Mouse (Mus musculus): Measurements from ENCODE around the gene Galnt17.

Galnt17 gene

DNA sequence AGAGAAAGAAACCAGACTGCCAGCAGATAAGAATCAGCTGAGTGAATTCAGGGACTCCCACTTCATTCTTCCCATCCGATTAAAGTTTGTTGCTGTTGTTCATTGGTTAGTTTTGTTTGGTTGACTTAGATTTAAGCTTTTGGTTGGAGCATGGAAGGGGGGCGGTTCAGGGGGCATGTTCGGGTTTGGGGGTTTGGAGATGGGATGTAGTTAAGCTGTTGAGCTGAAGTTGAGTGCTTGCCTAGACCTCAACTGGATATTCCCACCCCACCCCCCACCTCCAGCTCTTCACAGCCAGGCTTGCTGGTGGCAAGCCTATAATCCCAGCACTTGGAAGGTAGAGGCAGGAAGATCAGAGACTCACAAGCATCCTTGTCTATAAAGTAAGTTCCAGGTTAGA is at the start of gene Galnt17:
TSS of gene Galnt17 (minus strand) at position 101 of the 400 bp plus-strand sequence.
- DNase-seq, result no peak

DNA sequence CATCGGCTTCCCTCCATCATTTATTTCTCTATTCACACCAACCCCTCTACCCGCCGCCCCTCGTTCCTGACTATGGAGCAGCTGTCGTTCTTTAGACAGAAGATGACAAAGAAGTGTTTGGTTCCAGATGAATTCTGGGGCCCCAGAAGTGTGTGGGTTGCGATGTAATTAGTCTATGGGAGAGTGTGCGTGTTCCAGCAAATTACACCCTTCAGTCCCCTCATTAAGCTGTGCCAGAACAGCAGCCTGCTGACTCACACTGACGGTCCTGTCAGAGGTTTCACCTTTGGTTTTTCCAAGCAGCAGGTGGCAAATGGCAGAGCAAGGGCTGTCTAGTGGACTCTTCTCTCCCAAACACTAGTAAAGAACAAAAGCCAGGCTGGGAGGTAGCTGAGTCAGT is 26.2 kb upstream of the Galnt17 start:
- DNase-seq, result no peak

DNA sequence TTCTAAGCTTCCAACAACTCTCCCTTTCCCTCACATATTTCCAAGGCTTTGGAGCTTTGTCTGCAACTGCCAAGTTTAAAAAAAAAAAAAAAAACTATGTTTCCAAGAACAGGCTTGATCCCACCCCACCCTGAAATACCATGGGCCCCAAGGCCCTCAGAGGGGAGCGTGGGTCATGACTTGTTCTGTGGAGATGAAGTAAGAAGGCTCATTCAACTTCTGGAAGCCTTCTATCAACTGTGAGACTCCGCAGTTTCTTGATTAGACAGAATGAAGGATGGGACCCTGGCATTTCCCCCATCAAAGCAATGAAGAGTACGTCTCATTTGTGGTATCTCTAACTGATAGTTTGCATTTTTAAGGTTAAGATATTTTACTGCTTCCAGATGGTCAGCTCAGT is 13.0 kb upstream of the Galnt17 start:
- DNase-seq, result no peak

DNA sequence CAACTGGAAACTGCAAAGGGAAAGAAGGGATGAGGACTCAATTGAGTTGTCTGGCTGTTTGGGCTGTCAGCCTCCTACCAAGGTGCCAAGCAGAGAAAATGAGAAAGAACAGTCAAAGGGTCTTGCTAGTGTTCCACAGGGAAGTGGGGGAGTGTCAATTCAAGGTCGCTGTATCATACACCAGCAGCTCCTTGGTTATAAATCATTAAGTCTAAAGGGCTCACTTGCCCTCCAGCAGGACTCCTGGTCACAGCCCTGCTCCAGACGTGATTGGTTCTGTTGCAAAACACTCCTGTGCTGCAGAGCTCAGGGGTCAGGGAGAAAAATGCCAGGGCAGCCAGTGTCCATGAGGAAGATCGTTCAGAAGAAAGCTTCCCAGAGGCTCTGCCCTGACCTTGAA is 11.3 kb upstream of the Galnt17 start:
- DNase-seq, result no peak

DNA sequence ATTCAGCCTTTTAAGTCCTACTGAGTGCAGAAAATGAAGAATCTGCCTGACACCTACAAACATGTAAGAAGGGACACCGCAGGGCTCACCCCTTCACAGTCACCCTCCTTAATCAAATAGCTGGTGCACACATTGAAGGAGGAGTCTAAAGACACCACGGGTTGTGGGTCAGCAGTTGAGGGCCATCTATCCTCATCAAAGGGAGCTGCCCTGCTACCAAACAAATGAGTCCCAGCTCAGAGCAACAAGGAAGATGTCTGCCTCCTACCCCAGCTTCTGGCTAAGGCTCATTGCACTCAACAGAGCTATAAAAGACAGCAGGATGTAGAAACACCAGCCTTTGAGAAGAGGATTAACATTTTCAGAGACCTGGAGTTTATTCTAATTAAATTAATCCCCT is 10.8 kb upstream of the Galnt17 start:
- DNase-seq, result no peak

DNA sequence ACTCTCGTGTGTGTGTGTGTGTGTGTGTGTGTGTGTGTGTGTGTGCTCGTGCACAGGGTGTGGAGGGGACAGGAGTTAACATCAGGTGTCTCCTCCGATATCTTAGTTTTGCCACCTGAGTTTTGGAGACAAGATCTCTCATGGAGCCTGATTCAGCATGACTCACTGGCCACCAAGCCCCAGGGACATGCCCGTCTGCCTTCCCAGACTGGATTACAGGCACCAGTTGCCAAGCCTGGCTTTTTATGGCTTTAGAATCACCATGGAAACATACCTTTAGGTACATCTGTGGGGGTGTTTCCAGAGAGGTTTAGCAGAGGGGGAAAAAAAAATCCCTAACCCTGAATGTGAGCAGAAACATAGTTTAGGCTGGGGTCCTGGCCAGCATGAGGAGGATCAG is 6.7 kb upstream of the Galnt17 start:
- DNase-seq, result no peak

DNA sequence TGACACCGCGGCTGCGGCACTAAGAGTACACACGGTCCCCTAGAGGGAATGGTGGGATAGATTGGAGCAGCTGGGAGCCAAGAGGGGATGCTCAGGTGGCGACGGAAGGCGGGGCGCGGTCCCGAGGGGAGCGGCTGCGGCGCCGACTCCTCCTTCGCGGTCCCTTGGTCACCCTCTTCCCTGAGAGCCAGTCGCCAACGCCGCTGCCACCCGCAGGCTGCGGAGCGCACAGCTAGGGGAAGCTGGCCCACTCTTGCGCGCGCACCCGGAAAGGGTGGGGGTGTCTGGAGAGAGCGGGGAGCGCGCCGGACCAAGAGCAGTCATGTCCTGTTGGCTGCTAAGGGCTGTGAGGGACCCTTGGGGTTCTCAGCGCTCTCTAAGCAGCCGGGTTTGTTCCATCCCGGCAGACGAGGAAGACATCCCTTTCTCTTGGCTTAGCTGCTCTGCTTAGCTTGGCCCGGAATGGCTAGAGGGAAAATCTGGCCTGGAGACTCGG is 593 bp downstream of the Galnt17 start:
- no peak for DNase-seq

DNA sequence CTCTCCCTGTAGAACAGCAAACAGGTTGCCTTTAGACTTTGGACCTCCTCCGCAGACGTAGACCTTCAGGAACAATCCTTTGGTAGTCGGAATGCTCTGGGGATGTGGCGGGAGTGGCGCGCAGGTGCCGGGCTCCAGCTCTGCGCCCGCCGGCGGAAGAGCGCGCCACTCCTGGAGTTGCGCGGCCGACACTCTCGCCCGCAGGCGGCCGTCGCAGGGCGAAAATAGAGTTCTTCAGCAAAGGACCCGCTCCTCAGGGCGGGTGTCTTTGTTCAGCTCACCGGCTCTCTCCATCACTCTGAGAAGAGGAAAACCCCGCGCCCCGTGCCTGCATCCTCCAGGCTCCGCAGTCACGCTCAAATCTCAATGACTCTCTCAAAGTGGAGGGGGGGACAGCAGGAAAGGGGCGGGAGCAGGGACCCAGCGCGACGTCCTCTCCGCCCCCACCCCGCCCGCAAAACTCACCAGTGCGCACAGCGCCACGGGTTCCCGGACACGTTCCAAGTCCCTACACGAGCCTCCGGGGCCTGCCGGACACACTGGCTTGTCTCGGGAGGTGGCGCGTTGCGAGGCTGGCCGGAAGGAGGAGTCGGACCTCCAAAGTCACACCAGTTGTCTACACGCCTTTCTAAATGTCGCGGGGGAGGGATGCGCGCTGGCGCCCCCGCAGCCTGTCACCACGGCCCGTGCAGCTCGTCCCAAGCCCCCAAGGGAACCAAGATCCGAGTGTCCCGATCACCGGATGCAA is 1.2 kb downstream of the Galnt17 start:
- no peak for DNase-seq

DNA sequence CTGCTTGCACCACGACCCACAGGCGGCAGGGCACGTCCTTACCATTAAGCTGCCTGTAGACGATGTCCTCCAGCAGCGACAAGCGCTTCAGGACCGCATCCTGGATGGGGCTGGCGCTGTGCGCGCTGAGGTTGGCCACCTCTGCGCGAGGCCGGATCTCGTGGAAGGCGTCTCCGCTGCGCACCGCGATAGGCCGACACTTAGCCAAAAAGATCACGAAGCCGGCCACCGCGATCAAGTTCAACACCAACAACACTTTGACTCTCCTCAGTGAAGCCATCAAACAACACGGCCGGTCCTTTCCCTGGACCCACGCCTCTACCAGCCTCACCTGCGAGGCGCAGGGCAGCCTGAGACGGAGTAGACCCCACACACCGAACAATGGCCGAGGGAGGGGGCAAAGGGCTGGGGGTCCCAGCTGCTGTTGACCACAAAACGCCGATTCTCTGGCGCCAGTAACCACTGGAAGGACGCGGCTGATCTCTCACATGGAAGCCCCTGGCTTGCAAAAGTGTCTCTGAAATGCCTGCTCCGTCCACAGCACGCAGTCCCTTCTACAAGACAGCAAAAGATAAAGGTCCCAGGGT is 1.9 kb downstream of the Galnt17 start:
- no peak for DNase-seq

DNA sequence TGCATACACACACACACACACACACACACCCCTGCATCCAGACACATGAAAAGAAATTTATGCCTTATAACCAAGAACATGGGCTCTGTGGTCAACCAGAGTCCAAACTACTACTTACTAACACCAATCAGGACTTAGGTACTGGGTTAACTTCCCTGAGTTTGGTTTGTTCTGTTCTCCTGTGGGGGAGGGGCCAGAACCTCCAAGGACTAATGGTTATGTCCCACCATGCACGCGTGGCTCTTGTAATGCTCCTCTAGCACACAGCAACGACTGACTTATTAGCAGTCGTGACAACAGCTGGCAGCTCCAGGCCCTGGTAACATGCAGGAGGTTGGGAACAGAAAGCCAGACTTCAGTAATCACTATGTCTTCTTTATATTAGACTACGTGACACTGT is 3.1 kb downstream of the Galnt17 start:
- DNase-seq, result no peak

DNA sequence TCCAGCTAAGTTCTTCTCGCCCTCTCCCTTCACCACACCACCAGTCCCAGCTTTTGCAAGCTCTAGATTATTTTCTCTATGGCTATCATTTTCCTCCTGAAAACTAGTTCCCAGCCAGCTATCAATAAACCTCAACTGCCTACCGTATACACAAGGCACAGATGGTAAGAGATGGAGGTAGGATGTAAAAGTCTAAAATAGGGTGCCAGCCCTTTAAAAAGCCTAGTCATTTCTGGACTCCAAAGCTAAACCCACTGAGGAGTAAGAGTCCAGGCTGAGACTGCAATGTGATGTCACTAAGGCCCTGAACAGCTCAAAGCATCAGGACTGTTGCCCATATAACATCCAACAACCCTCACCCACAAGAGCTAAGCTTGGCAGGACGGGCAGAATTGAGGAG is 6.8 kb downstream of the Galnt17 start:
- no peak for DNase-seq

DNA sequence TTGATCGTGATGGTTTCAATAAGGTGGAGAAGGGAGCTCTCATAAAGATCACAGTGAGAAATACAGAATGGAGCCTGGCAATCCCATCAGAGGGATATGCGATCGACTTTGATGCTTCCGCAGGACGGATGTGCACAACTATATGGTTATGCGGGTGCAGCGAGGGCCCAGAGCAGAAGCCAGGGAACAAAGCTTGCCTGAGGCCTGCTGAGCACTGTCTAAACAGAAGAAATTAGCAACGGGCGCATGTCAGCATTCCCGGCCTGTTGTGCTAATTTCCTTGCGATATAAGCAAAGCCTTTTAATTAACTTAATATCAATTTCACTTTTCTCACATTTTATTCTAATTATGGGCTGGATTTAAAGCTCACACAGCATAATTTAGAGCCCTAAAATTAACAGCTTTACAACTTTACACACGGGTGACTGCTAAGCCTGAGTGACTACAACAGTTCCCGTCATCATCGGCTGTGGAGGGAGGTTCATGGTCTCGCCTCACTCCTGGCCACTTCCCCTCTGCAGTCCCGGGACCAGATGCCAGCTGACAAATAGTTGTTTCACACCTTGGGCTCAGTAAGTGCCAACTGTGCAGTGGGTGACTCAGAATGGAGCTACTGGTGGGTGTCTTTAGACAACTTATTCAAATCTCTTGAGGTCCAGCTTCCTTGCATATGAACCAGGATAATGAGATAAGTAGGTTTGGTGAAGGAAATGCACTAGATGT is 14.4 kb downstream of the Galnt17 start:
- no peak for DNase-seq

DNA sequence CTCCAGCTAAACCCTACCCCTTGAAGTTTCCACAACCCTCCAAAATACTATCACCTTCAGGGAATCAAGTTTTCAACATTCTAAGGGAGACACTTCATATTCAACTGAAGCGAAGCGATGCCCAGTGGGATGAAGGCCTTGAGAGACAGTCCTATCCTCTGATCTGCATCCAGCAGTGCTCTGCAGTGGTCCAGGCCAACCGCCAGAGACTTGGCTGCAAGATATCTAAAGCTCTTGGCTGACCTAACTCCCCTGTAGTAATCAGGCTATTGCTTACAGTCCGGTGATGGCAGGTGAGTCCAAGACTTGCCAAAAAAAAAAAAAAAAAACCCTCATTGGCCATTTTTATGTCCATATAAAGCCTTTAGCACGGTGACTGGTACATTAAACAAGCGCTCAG is 21.2 kb downstream of the Galnt17 start:
- no peak for DNase-seq

DNA sequence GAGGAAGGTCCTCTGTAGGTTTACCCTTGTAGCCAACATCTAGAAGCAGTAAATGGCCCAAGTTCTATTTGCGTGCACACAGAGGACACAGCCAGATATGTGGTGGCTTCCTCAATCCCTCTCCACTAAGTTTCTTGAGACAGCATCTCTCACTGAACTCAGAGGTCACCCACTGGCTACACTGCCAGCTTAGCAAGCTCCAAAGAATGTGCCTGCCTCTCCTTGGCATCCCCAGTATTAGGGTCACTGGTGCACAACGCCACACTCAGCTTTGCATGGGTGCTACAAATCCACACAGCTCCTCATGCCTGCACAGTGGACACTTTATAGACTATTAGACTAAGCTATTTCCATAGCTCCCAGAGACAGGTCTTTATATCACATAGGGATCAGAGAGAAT is 21.6 kb downstream of the Galnt17 start:
- DNase-seq, result no peak

DNA sequence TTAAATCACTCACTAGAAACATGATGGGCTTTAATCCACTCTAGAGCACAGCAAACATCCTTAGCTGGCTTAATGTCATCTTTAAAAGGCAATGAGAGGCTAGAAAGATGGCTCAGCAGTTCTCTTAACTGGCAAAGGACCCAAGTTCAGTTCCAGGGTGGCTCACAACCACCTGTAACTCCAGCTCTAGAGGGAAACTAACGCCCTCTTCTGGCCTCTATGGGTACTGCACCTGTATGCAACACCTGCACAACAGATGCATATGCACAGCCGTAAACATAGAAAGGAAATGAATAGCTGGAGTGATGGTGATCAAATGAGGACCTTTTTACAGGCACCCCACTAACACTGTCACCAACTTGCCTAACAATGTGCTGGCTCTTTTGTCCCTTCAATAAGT is 27.9 kb downstream of the Galnt17 start:
- DNase-seq, result no peak

DNA sequence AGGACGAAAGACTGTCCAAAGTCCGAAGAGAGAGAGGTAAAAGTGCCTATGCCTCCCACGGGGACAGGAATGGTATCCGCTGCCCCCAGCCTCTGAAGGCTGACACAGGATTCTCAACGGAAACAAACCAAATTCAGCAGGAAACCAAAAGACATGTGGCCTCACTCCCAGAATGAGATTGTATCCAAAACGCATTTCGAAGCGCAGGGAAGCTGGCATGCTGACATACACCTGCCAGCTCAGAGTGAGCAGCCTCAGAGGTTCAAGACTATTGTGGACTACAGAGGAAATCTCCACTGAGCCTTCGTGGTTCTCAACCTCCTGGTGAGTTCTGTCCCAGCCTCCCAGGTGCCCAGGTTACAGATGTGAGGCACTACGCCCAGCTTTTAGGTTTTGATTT is 29.0 kb downstream of the Galnt17 start:
- no peak for DNase-seq

DNA sequence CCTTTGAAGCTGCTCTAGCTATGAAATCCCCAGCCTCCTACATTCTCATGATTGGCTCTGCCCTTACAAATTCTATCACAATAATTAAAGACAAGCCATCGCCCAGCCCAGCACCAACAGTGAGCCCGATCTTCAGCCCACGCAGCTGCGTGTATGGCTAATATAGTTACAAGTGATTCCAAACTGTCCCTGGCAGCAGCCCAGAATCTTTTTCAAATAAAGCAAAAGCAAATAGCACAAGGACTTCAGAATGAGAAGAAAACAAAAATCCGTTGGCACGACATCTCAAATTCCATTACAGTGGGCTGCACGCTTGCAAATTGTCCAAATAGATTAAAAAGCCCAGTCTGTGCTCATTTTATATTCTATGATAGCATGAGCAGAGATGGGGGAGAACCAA is 31.1 kb downstream of the Galnt17 start:
- no peak for DNase-seq

DNA sequence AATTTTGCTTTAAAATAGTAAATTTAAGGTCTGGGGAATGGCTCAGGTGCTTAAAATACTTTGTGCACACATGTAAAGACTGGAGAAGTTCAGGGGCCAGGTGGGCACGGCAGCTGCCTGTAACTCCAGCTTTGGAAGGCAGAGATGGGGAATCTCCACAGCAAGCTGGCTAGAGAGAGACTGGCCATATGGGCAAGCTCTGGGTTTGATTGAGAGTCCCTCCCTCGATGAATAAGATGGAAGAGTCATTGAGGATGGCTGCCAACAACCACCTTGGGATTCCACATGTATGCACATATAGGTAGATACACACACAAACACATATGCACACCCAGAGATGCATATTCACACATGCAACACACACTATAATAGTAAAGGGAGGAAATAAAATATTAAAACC is 42.0 kb downstream of the Galnt17 start:
- no peak for DNase-seq

DNA sequence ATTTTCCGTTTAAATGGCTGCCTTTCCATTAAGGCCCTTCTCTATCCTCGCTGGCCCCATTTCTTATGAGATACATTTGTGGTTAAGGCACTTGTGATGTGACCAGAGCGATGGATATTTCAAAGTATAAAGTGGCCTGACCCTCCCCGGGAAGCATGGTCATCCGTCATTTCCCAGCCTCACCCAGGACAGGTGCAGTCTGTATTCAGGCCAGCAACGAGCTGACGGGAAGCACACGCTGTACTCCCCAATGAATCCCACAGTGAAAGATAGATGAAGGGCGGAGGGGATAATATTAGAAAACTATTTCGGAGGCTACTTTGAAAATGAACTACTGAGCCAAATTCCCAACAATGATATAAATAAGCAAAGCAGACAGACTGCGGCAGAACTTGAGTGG is 44.2 kb downstream of the Galnt17 start:
- no peak for DNase-seq

DNA sequence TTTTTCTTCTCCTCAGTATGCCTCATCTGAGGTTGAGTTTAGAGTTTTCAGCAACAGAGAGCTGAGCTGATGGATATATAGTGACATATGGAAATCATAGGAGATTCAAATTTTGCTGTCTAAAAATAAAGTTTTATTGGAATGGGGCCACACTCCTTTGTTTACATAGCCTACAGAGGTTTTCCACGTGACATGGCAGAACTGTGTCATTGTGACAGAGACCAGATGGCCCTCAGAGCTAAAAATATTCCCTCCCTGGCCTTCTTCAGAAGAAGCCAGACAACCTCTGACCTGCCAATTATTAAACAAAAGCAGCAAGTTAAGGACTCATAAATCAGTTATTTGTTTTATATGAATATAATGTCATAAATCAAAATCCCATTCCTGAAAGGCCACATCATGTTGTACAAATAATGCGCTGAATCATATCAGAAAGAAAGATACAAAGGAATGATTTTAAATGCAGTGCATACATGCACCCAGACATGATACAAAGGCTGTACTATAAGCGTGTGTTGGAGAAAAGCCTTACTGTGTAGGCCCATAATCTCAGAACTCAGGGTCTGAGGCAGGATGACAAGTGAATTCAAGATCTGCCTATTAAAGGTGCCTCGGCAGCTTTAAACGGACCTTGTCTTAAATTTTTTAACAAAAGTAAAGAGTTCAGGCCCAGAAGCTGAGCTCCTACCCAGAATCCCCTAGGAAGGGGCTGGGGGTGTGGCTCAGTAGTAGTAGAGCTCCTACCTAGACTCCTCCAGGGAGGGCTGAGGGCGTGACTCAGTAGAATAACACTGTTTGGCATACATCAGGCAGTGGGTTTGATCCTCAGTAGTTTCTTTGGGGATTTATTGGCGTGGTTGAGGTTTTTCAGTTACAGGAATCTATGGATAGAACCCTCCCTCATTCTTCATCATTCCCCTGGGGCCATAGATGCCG is 57.3 kb downstream of the Galnt17 start:
- no peak for DNase-seq

DNA sequence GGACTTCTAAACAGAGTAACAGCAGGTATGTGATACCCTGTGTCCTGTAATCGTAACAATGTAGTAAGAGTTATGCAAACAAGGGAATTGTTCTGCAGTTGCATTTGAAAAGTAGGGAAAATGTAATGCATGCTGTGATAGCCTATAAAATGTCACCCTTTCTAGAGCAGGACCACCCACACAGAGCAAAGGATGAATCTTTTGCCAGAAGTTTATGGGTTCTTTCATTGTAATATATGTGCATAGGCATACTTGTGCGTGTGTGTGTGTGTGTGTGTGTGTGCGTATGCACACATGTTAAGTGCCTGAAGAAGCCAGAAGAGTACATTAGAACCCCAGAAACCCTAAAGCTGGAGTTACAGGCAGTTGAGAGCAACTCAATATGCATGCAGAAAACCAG is 59.9 kb downstream of the Galnt17 start:
- no peak for DNase-seq

DNA sequence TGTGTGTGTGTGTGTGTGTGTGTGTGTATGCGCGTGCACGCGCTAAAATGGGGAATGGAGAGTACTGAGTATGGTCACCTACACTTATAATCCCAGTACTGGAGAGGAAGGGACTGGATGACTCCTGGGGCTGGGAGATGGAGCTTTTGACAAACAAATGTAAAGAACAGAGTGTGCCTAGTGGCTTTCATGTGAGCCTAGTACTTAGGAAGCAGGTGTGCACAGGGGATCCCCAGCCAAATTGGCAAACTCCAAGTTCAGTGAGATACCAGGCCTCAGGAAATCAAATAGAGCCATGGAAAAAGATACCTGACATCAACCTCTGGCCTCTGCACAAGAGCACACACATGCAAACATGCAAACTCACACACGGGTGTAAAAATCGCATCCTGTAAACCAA is 61.7 kb downstream of the Galnt17 start:
- DNase-seq, result no peak

DNA sequence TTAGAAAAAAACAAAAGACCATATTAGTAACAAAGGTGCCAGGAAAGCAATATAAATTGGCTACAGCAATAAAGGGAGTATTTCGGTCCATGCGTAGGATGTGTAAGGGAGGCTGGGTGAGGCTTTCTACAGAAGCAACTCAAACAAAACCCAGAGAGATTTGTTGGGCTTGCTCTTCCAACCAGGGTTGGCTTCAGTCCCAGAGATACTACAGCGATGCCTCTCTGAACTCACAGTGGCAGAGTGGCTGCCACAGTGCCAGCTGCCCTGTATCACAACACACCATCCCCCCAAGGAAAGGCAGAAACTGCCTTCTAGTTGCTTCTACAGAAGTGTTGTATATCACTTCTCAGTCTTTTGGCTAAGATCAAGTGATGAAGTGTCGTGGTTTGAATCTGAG is 66.6 kb downstream of the Galnt17 start:
- DNase-seq, result no peak
